Mouse (Mus musculus) heart, embryonic 13.5 days (tissue): ENCODE data around the gene Fgfr2. TPM values are rescaled to one million over a fixed set of nuclear protein-coding genes. Genes with fewer than 3 reads are reported as not detected.

Experiments used
- ATAC-seq: fragments of 200-750 bp; cut with Nextera tagmentation; 2 replicates; pipeline ENCODE4 v1.8.0; 2017; ENCODE audit warnings: moderate TSS enrichment; ENCODE audit not compliant: insufficient number of reproducible peaks, low FRiP score, low TSS enrichment; ENCODE audit errors: extremely low read depth
- H3K27ac ChIP-seq: fragments of 300-500 bp; sonication (generic); replicated peaks from 2 replicates; pipeline ENCODE4 v1.5.1; 2015; ENCODE audit warnings: moderate library complexity, mild to moderate bottlenecking, inconsistent platforms
- H3K27me3 ChIP-seq: fragments of 300-500 bp; sonication (generic); replicated peaks from 2 replicates; pipeline ENCODE4 v1.6.1; 2015; ENCODE audit warnings: mild to moderate bottlenecking, inconsistent platforms
- H3K36me3 ChIP-seq: fragments of 300-500 bp; sonication (generic); 2 replicates; pipeline ENCODE4 v1.6.1; 2015; ENCODE audit warnings: mild to moderate bottlenecking, inconsistent platforms
- H3K4me1 ChIP-seq: fragments of 300-500 bp; sonication (generic); 2 replicates; pipeline ENCODE4 v1.6.1; 2015; ENCODE audit warnings: inconsistent platforms
- H3K4me2 ChIP-seq: fragments of 300-500 bp; sonication (generic); 2 replicates; pipeline ENCODE4 v1.6.1; 2015; ENCODE audit warnings: inconsistent platforms, mild to moderate bottlenecking, moderate library complexity
- H3K4me3 ChIP-seq: fragments of 300-500 bp; sonication (generic); 2 replicates; pipeline ENCODE4 v1.5.1; 2015; ENCODE audit warnings: moderate library complexity, mild to moderate bottlenecking, inconsistent platforms
- H3K9ac ChIP-seq: fragments of 300-500 bp; sonication (generic); 2 replicates; pipeline ENCODE4 v1.6.1; 2015; ENCODE audit warnings: inconsistent platforms, mild to moderate bottlenecking, moderate library complexity
- H3K9me3 ChIP-seq: fragments of 300-500 bp; sonication (generic); 2 replicates; pipeline ENCODE4 v1.6.1; 2016; ENCODE audit warnings: inconsistent platforms
- WGBS: fragments of 180-500 bp; shearing (Covaris S2); methylation state at CpG from one replicate; pipeline ENCODE4 v1.1.7; 2015; ENCODE audit warnings: mixed read lengths; 5-methylcytosine and 5-hydroxymethylcytosine counted together
- polyA plus RNA-seq: library from polyadenylated mRNA; unstranded; fragments of >200 nt; fragmentation: Nextera tagmentation; extraction: Ambion mirVana; gene quantifications from 2 replicates; pipeline ENCODE4 v1.2.1, GENCODE M21; 2015

The Fgfr2 gene
- polyA plus RNA-seq, 1 experiment from 2014 or later, result 22.5 TPM

DNA sequence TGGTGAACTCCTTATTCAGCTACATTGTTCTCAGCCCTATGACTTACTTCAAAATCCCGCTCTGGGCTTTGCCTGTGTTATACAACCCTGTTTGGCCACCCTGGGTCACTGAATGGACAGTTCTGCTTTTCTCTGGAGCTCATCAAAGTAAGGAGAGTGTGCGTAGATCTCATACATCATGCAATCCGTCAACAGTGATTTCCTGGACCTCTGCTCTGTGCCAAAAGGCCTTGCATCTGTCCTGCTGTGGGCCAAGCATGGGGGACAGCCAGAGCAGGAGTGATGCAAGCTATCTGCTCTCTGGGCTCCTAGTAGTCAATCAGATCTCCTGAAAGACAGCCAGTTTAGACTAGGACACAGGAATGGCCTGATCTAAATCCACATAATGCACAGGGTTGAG is 2137.4 kb downstream of the Fgfr2 start:
- WGBS, result 70% methylated on average over 3 of the region's 3 CpGs

DNA sequence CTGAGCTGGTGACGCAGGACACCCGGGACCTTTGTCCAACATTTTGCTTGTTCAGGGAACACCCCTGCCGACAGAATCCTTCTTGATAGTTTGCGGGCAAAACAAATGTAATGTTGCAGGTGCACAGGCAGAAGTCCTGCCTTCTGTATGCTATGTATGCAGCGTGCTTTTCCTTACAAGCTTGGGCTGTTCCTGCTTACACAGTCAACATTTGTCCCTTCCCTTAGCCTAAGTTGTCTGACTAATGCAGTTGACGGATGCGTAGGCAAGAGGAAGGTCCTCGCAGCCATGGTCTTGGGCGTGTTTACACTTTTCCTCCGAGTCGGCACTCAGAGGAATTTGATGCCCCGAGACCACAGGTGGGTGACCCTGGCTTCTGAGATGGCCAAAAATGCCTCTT is 2138.0 kb downstream of the Fgfr2 start:
- no peak overlapping the region for H3K4me2 ChIP-seq
- no peak for ATAC-seq
- 78% methylated on average over 12 of the region's 12 CpGs for WGBS
- H3K4me3 ChIP-seq, result no peak overlapping the region
- H3K9me3 ChIP-seq, result no peaks in the 10 kb centered on the region
- peaks cover 48% of the 10 kb centered on the region for H3K4me1 ChIP-seq
- H3K27ac ChIP-seq, result no peak overlapping the region
- peaks cover 7% of the 10 kb centered on the region; the same call in 1 of the 2 replicates for H3K36me3 ChIP-seq
- no peak overlapping the region for H3K9ac ChIP-seq
- no peaks in the 10 kb centered on the region for H3K27me3 ChIP-seq

More for the DNA sequence above, 2137.4 kb downstream of the Fgfr2 start:
- Histone ChIP-seq H3K27ac (no peak overlapping the region), H3K9me3 (no peaks in the 10 kb centered on the region), H3K4me1 (peaks cover 48% of the 10 kb centered on the region), H3K4me2 (no peak overlapping the region), H3K36me3 (peaks cover 7% of the 10 kb centered on the region; the same call in 1 of the 2 replicates), H3K27me3 (no peaks in the 10 kb centered on the region), H3K9ac (no peak overlapping the region), H3K4me3 (no peak overlapping the region)
- no peak for ATAC-seq

DNA sequence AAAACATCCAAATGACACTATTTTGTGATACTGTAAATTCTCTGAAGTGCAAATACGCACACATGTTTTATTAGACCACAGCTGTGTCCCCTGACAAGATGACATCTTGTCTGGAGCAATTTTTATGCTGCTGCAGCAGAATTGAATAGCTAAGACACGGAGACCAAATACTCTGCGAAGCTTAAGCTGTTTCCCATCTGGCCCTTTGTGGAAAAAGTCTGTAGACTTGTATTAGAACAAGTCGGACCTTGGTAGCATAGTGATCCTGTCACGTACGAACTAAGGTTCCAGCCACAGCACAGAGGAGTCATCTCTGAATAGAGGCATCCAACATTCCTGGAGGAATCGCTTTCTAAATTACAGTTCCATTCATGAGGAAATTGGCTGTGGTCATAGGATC is 2138.9 kb downstream of the Fgfr2 start:
- 81% methylated on average over 7 of the region's 7 CpGs for WGBS
- Histone ChIP-seq H3K4me3 (no peak overlapping the region), H3K4me2 (no peak overlapping the region), H3K9me3 (no peaks in the 10 kb centered on the region), H3K36me3 (peaks cover 15% of the 10 kb centered on the region), H3K9ac (no peak overlapping the region), H3K4me1 (peaks cover 47% of the 10 kb centered on the region), H3K27me3 (no peaks in the 10 kb centered on the region), H3K27ac (no peak overlapping the region)
- ATAC-seq, result no peak

DNA sequence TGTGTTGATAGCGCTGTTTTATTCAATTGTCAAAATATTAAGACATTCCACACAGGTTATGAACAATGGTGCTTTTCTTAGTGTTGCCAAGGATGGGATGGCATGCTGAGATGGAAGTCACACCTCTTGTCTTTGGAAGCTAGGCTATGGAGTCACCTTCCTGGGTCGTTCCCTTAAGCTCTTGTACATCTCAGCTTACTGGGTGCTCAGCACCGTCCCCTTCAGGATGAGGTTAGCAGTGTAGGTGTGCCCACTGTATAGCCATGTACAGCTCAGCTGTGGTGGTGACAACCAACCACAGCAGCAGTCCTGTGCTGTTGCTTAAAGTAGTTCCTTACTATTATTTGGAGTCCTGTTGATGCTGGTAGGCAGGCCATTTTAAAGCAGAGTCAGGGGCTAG is 2140.3 kb downstream of the Fgfr2 start:
- peaks cover 16% of the 10 kb centered on the region for H3K36me3 ChIP-seq
- peaks cover 47% of the 10 kb centered on the region for H3K4me1 ChIP-seq
- H3K27ac ChIP-seq, result peak overlapping the region; percentile 66
- 67% methylated on average over 3 of the region's 3 CpGs for WGBS
- H3K27me3 ChIP-seq, result no peaks in the 10 kb centered on the region
- H3K9me3 ChIP-seq, result no peaks in the 10 kb centered on the region
- H3K4me3 ChIP-seq, result no peak overlapping the region
- no peak for ATAC-seq
- H3K9ac ChIP-seq, result no peak overlapping the region
- H3K4me2 ChIP-seq, result 0 out of 2 replicates have a peak overlapping the region, but pooled peaks have one; percentile 22

DNA sequence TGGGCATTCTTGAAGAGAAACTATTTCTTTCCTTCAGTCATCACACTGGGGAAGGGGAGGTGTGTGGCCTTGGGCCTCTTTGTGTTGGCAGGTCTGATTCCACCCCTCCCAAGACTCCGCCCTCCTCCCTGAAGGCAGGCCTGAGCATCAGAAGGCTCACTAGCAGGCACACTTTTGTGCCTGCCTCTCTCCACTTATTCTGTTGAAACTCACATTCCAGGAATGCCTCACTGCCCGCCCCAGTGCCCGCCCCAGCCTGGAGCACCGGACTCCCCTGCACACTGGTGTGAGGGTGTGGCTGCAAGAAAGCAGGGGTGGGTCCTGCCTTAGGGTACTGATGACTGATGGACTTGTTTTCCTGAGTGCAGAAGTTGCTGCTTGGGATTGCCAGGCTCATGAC is 2140.8 kb downstream of the Fgfr2 start:
- Histone ChIP-seq H3K9ac (no peak overlapping the region), H3K27ac (peak overlapping the region; percentile 66), H3K9me3 (no peaks in the 10 kb centered on the region), H3K4me2 (peak overlapping the region; percentile 22; the same call in 1 of the 2 replicates), H3K4me3 (no peak overlapping the region), H3K27me3 (no peaks in the 10 kb centered on the region), H3K4me1 (peaks cover 47% of the 10 kb centered on the region), H3K36me3 (peaks cover 14% of the 10 kb centered on the region)
- WGBS, result 26% methylated on average over 4 of the region's 4 CpGs
- ATAC-seq, result peak; percentile 48; the same call in 1 of the 2 replicates

DNA sequence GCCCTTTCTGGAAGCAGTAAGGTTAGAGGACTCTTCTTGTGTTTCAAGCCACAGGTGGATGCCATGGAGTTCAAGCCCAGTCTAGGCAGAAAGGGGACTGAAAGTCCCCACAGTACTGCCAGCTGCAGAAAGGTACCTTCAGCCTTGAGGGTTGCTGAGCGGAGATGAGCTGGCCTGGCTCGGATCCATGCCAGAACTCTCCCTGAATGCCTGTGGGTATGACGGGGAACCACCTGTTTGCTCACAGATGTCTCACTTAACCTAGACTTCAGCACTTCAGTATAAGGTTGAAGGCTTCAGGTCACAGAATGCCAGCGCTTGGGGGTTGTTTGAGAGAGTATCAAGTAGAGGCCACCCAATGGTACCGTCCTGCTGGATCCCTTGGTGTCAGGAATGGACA is 2143.0 kb downstream of the Fgfr2 start:
- Histone ChIP-seq H3K27me3 (no peaks in the 10 kb centered on the region), H3K4me1 (peaks cover 62% of the 10 kb centered on the region), H3K27ac (no peak overlapping the region), H3K9me3 (no peaks in the 10 kb centered on the region; the same call in 1 of the 2 replicates), H3K9ac (no peak overlapping the region), H3K36me3 (peaks cover 10% of the 10 kb centered on the region), H3K4me2 (no peak overlapping the region), H3K4me3 (no peak overlapping the region)
- 79% methylated on average over 5 of the region's 5 CpGs for WGBS
- ATAC-seq, result no peak

DNA sequence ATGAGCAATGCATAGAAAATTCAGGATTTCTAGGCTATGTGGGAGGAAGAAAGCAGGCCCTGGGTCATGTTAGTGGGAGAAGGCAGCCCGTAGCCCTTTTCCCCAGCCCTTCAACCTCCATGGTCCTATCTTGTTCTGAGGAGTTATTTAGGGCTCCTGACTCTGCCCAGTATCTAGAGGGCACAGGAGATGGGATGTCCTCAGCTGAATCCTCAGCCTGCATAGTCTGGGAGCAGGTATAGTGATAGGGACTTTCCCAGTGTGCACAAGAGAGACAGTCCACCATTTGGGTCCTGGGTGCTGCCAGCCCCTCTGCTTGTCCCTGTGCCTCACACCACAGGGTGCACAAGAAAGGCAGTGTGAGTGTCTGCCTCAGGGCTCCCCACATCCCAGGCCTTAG is 2144.6 kb downstream of the Fgfr2 start:
- Histone ChIP-seq H3K27ac (peak overlapping the region; percentile 89), H3K36me3 (peaks cover 16% of the 10 kb centered on the region), H3K4me2 (no peak overlapping the region), H3K4me1 (peaks cover 60% of the 10 kb centered on the region), H3K9ac (peak overlapping the region; percentile 7; the same call in 1 of the 2 replicates), H3K4me3 (no peak overlapping the region), H3K27me3 (no peaks in the 10 kb centered on the region), H3K9me3 (no peaks in the 10 kb centered on the region; the same call in 1 of the 2 replicates)
- no peak for ATAC-seq
- 33% methylated on average over 1 of the region's 1 CpGs for WGBS

DNA sequence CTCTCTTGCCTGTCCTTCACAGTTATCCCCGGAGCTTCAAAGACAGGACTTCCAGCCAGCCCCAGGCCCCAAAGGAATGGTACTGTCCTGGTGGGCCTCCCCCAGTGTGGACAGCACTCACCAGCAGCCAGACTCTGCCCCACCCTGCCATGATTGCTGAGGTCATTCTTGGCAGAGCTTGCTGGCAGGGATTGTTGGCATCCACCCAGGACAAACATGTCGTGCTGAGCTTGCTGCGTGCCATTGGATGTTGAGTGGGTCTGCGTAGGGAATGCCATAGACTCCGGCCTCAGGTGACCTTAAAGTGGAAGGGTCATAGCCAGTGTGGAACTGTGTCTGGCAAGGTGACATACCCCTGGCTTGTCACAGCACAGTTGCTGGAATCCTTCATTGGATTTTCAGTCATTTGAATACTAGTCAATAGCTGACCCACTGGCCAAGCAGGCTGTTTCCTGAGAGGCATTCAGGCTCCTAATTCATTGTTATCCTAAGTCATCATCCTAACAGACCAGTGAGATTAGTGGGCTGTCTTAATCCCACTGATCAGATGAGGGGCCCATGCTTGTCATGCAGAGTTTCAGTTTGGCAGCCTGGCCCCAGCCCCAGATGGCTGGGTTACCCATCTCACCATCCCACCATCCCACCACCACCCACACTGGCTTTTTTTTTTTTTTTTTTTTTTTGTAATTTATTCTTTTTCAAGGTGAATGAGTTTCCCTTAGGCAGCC is 2145.2 kb downstream of the Fgfr2 start:
- WGBS, result 7% methylated on average over 5 of the region's 5 CpGs
- peak overlapping the region; percentile 7; the same call in 1 of the 2 replicates for H3K4me2 ChIP-seq

DNA sequence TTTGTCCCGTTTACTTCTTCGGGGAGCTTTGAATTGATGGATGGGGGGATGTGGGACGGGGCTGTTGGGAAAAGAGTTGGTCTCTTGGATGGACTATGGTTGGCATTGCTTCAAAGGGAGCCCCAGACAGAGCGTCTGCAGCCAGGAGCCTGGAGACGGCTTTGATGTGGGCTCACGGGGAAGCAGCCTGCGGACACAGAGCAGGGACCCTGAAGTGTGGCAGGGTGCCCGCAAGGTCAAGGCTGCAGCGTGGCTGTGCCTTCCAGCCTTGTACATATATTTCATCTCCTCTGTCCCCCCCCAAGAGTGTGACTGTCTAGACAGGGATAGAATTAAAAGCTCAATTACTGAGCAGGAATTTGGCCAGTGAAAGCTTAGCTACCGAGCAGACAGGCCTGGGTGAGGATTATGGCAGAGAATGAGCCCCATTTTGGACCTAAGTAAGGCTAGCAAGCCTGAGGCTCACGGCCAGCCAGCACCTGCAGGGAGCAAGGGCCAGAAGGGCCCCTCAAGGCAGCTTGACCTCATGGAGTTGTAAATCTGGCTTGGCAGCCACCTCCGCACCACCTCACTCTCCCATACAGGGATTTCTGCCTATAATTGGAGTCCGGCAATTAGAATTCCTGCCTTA is 2146.7 kb downstream of the Fgfr2 start:
- H3K36me3 ChIP-seq, result peaks cover 16% of the 10 kb centered on the region
- no peak for ATAC-seq
- no peaks in the 10 kb centered on the region for H3K27me3 ChIP-seq
- H3K4me3 ChIP-seq, result no peak overlapping the region
- H3K9ac ChIP-seq, result peak overlapping the region; percentile 50; the same call in 1 of the 2 replicates
- H3K27ac ChIP-seq, result peak overlapping the region; percentile 89
- no peak overlapping the region for H3K4me2 ChIP-seq
- peaks cover 39% of the 10 kb centered on the region for H3K4me1 ChIP-seq
- H3K9me3 ChIP-seq, result no peaks in the 10 kb centered on the region; the same call in 1 of the 2 replicates
- 46% methylated on average over 13 of the region's 13 CpGs for WGBS

More for the DNA sequence above, 2145.2 kb downstream of the Fgfr2 start:
- Histone ChIP-seq H3K9me3 (no peaks in the 10 kb centered on the region; the same call in 1 of the 2 replicates), H3K27ac (peak overlapping the region; percentile 89), H3K4me1 (peaks cover 54% of the 10 kb centered on the region), H3K36me3 (peaks cover 16% of the 10 kb centered on the region), H3K27me3 (no peaks in the 10 kb centered on the region), H3K9ac (peak overlapping the region; percentile 39; the same call in 1 of the 2 replicates), H3K4me3 (no peak overlapping the region)
- peak; percentile 74 for ATAC-seq

DNA sequence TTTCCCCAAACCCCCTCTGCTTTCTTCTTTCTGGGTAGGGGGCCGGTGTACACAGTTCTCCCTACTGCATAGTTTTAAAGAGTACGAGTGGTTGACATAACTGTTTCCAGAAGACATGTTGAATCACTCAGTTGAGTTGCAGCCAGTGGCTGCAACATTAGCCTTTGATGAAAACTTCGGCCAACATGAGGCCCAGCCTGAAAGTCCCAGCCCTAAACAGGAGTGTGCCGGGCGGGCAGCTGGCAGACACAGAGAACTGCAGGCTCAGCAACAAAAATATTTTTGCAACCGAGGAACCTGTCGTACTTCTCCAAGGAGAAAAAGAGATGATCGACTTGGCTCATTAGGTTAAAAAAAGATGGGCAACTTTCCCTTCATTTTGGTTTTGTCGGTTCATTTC is 2150.4 kb downstream of the Fgfr2 start:
- Histone ChIP-seq H3K9me3 (no peaks in the 10 kb centered on the region; the same call in 1 of the 2 replicates), H3K4me3 (no peak overlapping the region), H3K4me1 (peaks cover 40% of the 10 kb centered on the region), H3K36me3 (peaks cover 7% of the 10 kb centered on the region), H3K9ac (no peak overlapping the region), H3K4me2 (no peak overlapping the region), H3K27me3 (no peaks in the 10 kb centered on the region), H3K27ac (no peak overlapping the region)
- no peak for ATAC-seq
- 82% methylated on average over 9 of the region's 9 CpGs for WGBS

DNA sequence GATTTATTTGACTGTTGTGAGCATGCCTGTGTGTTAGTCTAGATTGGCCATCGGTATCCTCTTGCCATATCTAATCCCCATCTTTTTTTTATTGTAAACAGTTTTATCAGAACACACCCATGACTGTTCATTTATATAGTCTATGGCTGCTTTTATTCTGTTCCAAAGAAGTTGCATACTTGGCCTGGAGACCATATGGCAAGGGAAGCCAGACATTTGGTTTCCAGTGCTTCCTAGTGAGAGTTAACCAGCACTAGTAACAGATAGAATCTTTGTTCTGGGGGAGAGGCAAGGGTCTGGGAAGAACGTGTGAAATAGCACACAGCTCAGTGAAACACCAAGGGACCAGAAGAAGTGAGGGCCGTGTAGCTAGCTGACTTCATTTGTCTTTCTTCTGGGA is 2153.6 kb downstream of the Fgfr2 start:
- H3K27ac ChIP-seq, result 0 out of 2 replicates have a peak overlapping the region, but pooled peaks have one; percentile 12
- no peaks in the 10 kb centered on the region; the same call in 1 of the 2 replicates for H3K36me3 ChIP-seq
- no peak overlapping the region for H3K4me2 ChIP-seq
- ATAC-seq, result no peak
- no peaks in the 10 kb centered on the region for H3K9me3 ChIP-seq
- H3K27me3 ChIP-seq, result no peaks in the 10 kb centered on the region
- H3K9ac ChIP-seq, result no peak overlapping the region
- H3K4me1 ChIP-seq, result peaks cover 48% of the 10 kb centered on the region
- H3K4me3 ChIP-seq, result no peak overlapping the region
- WGBS, result 54% methylated on average over 3 of the region's 3 CpGs
